11 mouse cellular contexts compared by ENCODE assay signal in genomic region chr12:108241626-108242025, GRCm38 (mm10). TPM values are rescaled to one million over a fixed set of nuclear protein-coding genes. Genes with fewer than 3 reads are reported as not detected.
DNase-seq lines count a peak whose midpoint lies in the region; ATAC-seq lines count a peak whose summit lies in the region.
"Had no signal": no experiment of that assay in that cellular context is flagged by ENCODE, and none has a peak within 500 bp of the region (broad histone marks: within the 10 kb centered on the region; RNA-seq: fewer than 3 reads in every experiment).

No protein-coding gene starts in this region.

- H3K9ac ChIP-seq in kidney, embryonic 14.5 days (ENCODE audit: low read depth, low read length) = no peak overlapping the region; the same call in 1 of the 2 replicates
- peak overlapping the region; percentile 13; the same call in 1 of the 2 replicates for H3K9ac ChIP-seq in embryonic facial prominence, embryonic 11.5 days (replicated peaks; ENCODE audit: low read length)
- H3K9ac ChIP-seq in hindbrain, embryonic 16.5 days (ENCODE audit: low read depth, low read length) = no peak overlapping the region
- peak overlapping the region; percentile 33; the same call in 1 of the 2 replicates for H3K9ac ChIP-seq in neural tube, embryonic 12.5 days

- H3K4me2 ChIP-seq in kidney, embryonic 14.5 days (replicated peaks; ENCODE audit: low read depth, low read length) = no peak overlapping the region
- no peak overlapping the region for H3K4me2 ChIP-seq in embryonic facial prominence, embryonic 11.5 days (ENCODE audit: low read depth, low read length)
- H3K4me2 ChIP-seq in hindbrain, embryonic 16.5 days (ENCODE audit: low read length) = peak overlapping the region; percentile 5; the same call in 1 of the 2 replicates
- H3K4me2 ChIP-seq in neural tube, embryonic 12.5 days (replicated peaks) = peak overlapping the region; percentile 55

- H3K4me1 ChIP-seq in kidney, embryonic 14.5 days (ENCODE audit: control insufficient read depth, insufficient read depth, low read length) = peaks cover 79% of the 10 kb centered on the region
- peaks cover 22% of the 10 kb centered on the region for H3K4me1 ChIP-seq in embryonic facial prominence, embryonic 11.5 days (ENCODE audit: control insufficient read depth, insufficient read depth, low read length)
- peaks cover 84% of the 10 kb centered on the region for H3K4me1 ChIP-seq in hindbrain, embryonic 16.5 days (ENCODE audit: control insufficient read depth, insufficient read depth, low read depth, low read length)
- peaks cover 99% of the 10 kb centered on the region for H3K4me1 ChIP-seq in neural tube, embryonic 12.5 days

- ATAC-seq in kidney, embryonic 14.5 days (ENCODE audit: low FRiP score, low TSS enrichment) = no peak
- no peak for ATAC-seq in embryonic facial prominence, embryonic 11.5 days (replicated peaks; ENCODE audit: insufficient number of reproducible peaks, low FRiP score, low TSS enrichment, low read depth)
- ATAC-seq in hindbrain, embryonic 16.5 days = no peak
- peak; percentile 0; the same call in 1 of the 2 replicates for ATAC-seq in neural tube, embryonic 12.5 days (ENCODE audit: low FRiP score, low read depth)

- no peaks in the 10 kb centered on the region for H3K9me3 ChIP-seq in kidney, embryonic 14.5 days (ENCODE audit: control insufficient read depth, low read length)
- H3K9me3 ChIP-seq in embryonic facial prominence, embryonic 11.5 days (replicated peaks; ENCODE audit: control insufficient read depth, low read length) = no peaks in the 10 kb centered on the region
- H3K9me3 ChIP-seq in hindbrain, embryonic 16.5 days (ENCODE audit: control insufficient read depth, low read length) = no peaks in the 10 kb centered on the region
- H3K9me3 ChIP-seq in neural tube, embryonic 12.5 days = no peaks in the 10 kb centered on the region

- H3K27me3 ChIP-seq in kidney, embryonic 14.5 days (ENCODE audit: control insufficient read depth, insufficient read depth, low read length) = no peaks in the 10 kb centered on the region
- no peaks in the 10 kb centered on the region for H3K27me3 ChIP-seq in embryonic facial prominence, embryonic 11.5 days (ENCODE audit: control insufficient read depth, insufficient read depth, low read length)
- no peaks in the 10 kb centered on the region for H3K27me3 ChIP-seq in hindbrain, embryonic 16.5 days (replicated peaks; ENCODE audit: control insufficient read depth, insufficient read depth, low read length)
- no peaks in the 10 kb centered on the region for H3K27me3 ChIP-seq in neural tube, embryonic 12.5 days (replicated peaks)

- no peak for DNase-seq in kidney, postnatal 10 days
- no peak for DNase-seq in embryonic facial prominence, embryonic 11.5 days (ENCODE audit: low spot score)
- DNase-seq in gastrocnemius, adult 8-10 months (ENCODE audit: low spot score in 2 of 2) = no peak
- no peak for DNase-seq in right cerebral cortex, adult 2 months (ENCODE audit: low spot score in 2 of 2)
- DNase-seq in adrenal gland, adult 8-10 months = no peak
- DNase-seq: gastrocnemius, postnatal 14 days; kidney, adult 2 months; lung, postnatal 36 days had no signal

- no peak overlapping the region for H3K4me3 ChIP-seq in kidney, embryonic 14.5 days (ENCODE audit: low read length)
- H3K4me3 ChIP-seq in embryonic facial prominence, embryonic 11.5 days (ENCODE audit: low read depth, low read length) = no peak overlapping the region
- H3K4me3 ChIP-seq in hindbrain, embryonic 16.5 days (ENCODE audit: low read length) = no peak overlapping the region
- H3K4me3 ChIP-seq in neural tube, embryonic 12.5 days = no peak overlapping the region

- H3K36me3 ChIP-seq in kidney, embryonic 14.5 days (ENCODE audit: control insufficient read depth, insufficient read depth, low read length) = no peaks in the 10 kb centered on the region
- no peaks in the 10 kb centered on the region for H3K36me3 ChIP-seq in embryonic facial prominence, embryonic 11.5 days (replicated peaks; ENCODE audit: control insufficient read depth, insufficient read depth, low read depth, low read length)
- no peaks in the 10 kb centered on the region for H3K36me3 ChIP-seq in hindbrain, embryonic 16.5 days (ENCODE audit: control insufficient read depth, insufficient read depth, low read length)
- no peaks in the 10 kb centered on the region for H3K36me3 ChIP-seq in neural tube, embryonic 12.5 days

- 33% methylated on average over 6 of the region's 6 CpGs for WGBS in kidney, embryonic 14.5 days
- WGBS in embryonic facial prominence, embryonic 11.5 days = 59% methylated on average over 6 of the region's 6 CpGs
- 31% methylated on average over 6 of the region's 6 CpGs for whole genome bisulfite sequencing in hindbrain, embryonic 16.5 days
- 15% methylated on average over 6 of the region's 6 CpGs for WGBS in neural tube, embryonic 12.5 days

- H3K27ac ChIP-seq in kidney, embryonic 14.5 days (ENCODE audit: low read depth, low read length) = 0 out of 2 replicates have a peak overlapping the region, but pooled peaks have one; percentile 32
- no peak overlapping the region for H3K27ac ChIP-seq in embryonic facial prominence, embryonic 11.5 days (replicated peaks; ENCODE audit: low read depth, low read length)
- peak overlapping the region; percentile 74 for H3K27ac ChIP-seq in hindbrain, embryonic 16.5 days (ENCODE audit: low read depth, low read length)
- H3K27ac ChIP-seq in neural tube, embryonic 12.5 days = peak overlapping the region; percentile 95

RNA-seq across cellular contexts. Expression of gene Ccdc85c, which starts 33.6 kb away (rescaled TPM):
- 9.9 and 11.0 TPM in 2 replicates for polyA plus RNA-seq in kidney, embryonic 14.5 days (2014; fragmentation: Nextera tagmentation; extraction: Ambion mirVana)
- polyA plus RNA-seq in embryonic facial prominence, embryonic 11.5 days (2014; fragmentation: Nextera tagmentation; extraction: Ambion mirVana) = 8.4 and 9.8 TPM in 2 replicates
- polyA plus RNA-seq in hindbrain, embryonic 16.5 days (2015; fragmentation: Nextera tagmentation; extraction: Ambion mirVana) = 7.5 and 10.2 TPM in 2 replicates
- polyA plus RNA-seq in neural tube, embryonic 12.5 days (2016; fragmentation: Nextera tagmentation; extraction: Ambion mirVana) = 14.5 and 20.4 TPM in 2 replicates
- total RNA-seq in gastrocnemius, adult 8-10 months (2022) = 10 to 100 TPM; 41.1 to 49.4 (median 43.5) TPM
- total RNA-seq in adrenal gland, adult 8-10 months (2022) = 10 to 100 TPM; 24.6 to 36.3 (median 29.0) TPM

Comparison
In these comparisons a context has a peak if more than half of its experiments do, and no peak if none do; other contexts are left out.
1. H3K4me2 ChIP-seq: peak in hindbrain, embryonic 16.5 days (single experiment) and neural tube, embryonic 12.5 days (single experiment); none in kidney, embryonic 14.5 days (single experiment) and embryonic facial prominence, embryonic 11.5 days (single experiment).
2. H3K9ac ChIP-seq: peak in embryonic facial prominence, embryonic 11.5 days (single experiment) and neural tube, embryonic 12.5 days (single experiment); none in kidney, embryonic 14.5 days (single experiment) and hindbrain, embryonic 16.5 days (single experiment).